Mouse (Mus musculus) gonadal fat pad, adult 2 months (tissue): Measurements from ENCODE around the gene Aldh2. TPM values are rescaled to one million over a fixed set of nuclear protein-coding genes. Genes with fewer than 3 reads are reported as not detected.

Source experiments
- DNase-seq: peaks from one replicate; pipeline ENCODE4 v3.0.0-alpha.2; 2012; ENCODE audit warnings: low read depth
- polyA plus RNA-seq: library from polyadenylated mRNA; depleted of rRNA; stranded (reverse); fragments of >200 nt; gene quantifications from 2 replicates; pipeline ENCODE4 v1.2.3, GENCODE M21; 2012

Aldh2 gene
- polyA plus RNA-seq, 1 experiment: 790 TPM

- no peak for DNase-seq
Observed at GRCm38 (mm10) chr5:121595758-121596157, 2.1 kb upstream of the Aldh2 start.

GRCm38 (mm10) chr5:121594714-121595313, 1.2 kb upstream of the Aldh2 start:
- no peak for DNase-seq

DNA sequence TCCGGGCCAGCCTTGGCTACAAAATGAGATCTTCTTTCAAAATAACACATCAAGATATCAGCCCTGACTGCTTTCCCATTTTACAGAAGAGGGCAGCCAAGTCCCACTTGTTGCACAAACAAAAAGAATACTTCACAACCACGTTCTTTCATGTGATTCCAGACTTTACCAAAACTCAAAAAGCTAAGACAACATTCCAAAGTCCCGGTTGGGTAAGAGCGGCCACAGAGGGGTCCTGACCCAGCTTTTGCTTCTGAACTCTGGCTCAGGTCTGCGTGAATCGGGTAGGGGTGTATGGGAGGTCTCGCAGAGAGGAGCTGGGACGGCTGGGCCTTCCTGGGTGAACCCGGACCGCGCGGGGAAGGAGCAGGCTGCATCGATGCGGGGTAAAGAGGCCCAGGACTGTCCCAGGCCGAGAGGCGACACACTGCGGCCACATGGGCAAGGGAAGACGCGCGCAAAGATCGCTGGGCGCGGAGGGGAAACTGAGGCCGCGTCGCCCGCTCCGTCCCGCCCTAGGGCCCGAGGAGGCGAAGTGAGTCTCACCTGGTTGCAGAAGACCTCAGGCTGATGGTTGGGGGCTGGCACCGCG, 712 bp downstream of the Aldh2 start:
- DNase-seq: no peak

DNA sequence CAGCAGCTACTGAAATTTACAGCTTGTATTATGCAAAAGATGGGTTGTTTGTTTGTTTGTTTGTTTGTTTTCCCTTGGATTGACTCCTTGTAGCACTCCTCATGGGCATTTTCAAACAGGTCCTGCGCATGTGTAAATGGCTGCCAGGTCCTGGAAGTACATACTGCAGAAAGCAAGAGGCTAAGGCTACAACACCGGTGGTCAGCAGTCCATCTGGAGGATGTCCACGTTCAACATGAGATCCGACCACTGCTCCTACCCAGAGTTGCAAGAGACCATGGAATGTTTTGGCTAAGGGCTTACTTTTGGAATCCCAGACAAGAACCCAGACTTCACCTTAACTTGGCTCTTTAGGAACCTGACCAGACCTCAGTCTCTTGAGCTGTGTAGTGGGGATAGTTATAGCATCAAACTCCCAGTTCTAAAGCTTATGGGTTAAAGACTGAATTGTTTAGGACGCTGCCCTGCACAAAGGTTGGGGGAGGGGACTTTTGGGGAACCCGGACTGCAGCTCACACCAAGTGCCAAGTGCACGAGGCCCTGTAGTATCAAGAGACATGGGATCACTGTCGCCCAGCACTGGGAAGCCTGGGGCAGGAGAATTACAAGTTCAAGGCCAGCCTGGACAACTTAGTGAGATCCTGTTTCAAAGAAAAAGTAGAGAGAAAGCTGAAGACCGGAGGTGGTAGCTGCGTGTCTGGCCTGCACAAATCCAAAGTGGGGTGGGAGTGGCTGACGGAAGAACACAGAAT, 1.4 kb downstream of the Aldh2 start:
- no peak for DNase-seq

DNA sequence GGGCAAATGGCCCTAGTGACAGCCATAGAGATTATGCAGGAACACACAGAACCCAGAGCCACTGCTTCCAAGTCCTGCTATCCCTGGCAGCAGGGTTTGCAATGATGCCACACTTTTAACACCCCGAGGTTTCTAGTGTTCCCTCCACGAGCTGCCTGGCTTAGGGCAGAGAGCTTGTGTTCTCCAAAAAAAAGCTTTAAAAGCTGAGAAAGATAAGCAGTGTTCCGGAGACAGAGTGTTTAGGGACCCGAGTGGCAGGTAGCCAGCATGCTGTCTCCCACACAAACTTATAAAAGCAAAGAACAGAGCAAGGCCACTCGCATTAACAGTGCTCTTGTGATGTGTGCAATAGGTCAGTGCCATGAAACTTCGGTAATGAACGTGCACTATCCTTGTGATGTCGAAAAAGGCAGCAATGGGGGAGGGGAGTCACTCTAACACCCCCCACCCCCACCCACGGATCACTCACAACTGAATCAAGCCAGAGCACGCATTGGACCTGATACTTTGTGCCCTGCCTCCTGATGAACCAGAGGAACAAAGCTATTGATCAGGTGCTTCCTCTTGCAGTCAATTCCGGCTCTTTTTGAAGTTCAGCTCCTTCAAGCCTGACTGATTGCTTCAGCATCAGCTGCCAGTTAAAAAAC, 2.1 kb downstream of the Aldh2 start:
- DNase-seq: peak; percentile 97

DNA sequence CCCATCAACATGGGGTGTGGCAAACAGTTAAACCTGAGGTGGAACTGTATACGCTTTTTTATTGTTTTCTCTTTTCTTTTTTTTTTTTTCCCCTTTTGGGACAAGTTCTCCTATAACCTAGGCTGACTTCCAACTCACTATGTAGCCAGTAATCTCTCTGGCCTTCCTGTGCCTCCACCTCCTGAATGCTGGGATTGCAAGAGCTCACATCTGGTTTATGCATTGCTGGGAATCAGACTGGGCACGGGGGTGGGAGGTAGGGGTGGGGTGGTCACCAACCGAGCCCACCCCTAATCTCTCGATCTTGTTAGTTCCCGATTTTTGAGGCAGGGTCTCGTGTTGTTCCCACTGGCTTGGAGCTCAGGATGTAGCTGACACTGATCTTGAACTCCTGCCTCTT, 3.7 kb downstream of the Aldh2 start:
- DNase-seq: no peak

DNA sequence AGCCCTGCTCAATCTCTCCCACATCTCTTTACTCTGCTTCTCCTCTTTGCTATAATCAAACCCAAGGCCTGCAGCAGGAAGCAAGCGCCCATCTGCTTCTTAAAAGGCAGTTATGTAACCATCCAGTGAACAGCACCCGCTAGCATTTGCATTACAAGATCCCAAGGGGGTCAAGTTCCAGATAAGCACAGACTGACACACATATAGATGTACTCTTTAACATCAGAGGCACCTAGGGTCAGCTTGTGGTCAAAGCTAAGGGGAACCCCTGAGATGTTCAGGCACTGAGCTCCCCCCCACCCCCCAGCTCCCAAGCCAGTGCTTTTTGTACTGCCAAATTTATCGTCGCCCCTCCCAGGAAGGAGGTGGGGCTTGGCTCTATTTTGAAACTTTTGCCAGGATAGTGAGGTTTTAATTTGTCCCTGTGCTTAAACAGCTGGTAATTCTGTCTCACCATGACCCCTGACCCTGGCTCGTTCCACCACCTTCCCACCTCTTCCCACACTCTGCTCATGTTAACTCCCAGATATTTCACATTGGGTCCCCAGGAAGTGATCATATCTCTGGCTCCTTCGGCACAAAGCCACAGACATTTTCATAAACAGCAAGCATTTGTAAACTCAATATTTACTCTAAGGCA, 7.1 kb downstream of the Aldh2 start:
- no peak for DNase-seq

DNA sequence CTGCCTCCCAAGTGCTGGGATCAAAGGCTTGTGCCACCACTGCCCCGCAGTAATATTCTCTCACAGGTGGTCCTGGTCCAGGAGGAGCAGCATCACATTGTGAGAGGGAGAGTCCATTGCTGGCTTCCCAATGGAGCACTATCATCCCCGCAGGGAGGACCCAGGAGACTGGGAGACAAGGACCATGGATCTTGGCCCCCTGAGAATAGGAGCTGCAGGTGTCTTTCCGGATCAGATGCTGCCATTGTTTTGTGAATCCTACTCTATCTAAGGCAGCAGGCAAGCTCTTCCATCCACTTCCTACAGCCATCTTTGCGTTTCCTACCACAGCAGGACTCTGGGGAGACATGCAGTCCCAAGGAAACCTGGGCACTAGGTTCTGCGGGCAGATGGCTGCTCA, 7.9 kb downstream of the Aldh2 start:
- DNase-seq: no peak

- no peak for DNase-seq
Observed at GRCm38 (mm10) chr5:121585005-121585404, 8.6 kb downstream of the Aldh2 start.

DNA sequence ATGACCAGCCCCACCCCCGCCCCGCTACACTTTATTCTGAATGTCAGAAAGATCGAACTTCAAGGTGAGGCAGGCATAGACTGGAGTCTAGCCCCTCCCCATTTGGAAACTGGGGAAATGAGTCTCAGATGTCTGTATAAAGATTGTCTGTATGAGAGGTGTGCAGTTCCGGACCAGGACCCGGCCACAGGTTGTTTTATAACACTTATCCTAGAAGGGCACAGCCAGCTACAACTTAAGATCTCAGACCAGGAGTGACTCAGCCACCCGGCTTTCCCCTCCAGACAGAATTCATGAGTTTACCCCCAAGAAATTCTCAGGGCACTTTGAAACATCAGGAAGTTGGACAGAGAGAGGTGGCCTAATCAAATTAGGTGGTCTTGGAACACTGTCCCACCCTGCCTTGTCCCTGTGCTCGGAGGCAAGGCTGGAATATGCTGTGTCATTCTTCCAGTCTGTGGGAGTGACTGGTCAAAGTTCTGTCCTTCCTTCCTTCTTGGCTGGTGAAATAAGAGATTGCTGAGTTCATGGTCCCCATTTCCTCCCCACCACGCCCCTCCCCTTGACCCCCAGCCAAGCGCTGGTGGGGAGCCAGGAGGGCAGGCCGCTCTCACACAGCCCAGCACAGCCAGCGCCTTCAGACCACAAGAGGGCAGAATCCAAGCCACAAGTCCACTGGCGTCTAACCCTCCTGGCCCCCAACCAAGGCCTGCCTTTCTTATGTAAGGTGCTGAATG, 9.7 kb downstream of the Aldh2 start:
- DNase-seq: peak; percentile 77

- no peak for DNase-seq
Observed at GRCm38 (mm10) chr5:121581945-121582344, 11.7 kb downstream of the Aldh2 start.

- DNase-seq: peak; percentile 87
Observed at GRCm38 (mm10) chr5:121576927-121577488, 16.6 kb downstream of the Aldh2 start.

- DNase-seq: no peak
Observed at GRCm38 (mm10) chr5:121575867-121576266, 17.8 kb downstream of the Aldh2 start.

DNA sequence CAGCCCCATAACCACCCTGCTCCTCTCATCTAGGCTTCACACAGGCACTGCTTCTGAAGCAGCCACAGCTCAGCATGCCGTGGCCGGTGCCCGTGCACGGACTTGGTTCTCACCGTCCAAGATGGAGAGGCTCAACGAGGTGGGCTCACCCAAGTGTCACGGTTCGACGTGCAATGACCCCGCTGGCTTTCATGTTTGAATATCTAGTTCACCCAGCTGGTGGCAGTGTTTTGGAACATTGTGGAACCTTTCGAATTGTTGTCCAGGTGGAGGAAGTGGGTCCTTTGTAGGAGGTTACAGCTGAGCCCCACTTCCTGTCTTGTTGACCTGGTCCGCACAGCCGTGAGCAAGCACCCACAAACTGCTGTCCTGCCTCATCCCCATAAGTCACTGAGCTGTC, 19.5 kb downstream of the Aldh2 start:
- no peak for DNase-seq

DNA sequence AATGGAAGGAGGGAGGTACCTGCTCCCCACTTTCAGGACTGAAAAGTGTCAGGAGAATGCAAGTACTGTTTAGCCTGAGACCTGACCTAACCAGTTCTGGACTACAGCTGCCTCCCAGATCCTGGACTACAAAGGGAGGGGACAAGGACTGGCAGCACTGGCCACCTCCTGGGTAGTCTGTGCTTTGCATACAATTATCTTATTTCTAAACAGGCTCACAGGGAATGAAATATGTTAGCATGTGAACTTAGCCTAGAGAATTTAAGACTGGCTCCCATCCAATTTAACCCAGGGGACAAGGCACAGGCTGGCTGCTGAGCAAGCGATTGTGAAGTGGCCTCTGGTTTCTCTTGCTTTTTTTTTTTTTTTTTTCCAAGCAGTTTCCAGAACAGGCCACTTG, 22.8 kb downstream of the Aldh2 start:
- no peak for DNase-seq

DNA sequence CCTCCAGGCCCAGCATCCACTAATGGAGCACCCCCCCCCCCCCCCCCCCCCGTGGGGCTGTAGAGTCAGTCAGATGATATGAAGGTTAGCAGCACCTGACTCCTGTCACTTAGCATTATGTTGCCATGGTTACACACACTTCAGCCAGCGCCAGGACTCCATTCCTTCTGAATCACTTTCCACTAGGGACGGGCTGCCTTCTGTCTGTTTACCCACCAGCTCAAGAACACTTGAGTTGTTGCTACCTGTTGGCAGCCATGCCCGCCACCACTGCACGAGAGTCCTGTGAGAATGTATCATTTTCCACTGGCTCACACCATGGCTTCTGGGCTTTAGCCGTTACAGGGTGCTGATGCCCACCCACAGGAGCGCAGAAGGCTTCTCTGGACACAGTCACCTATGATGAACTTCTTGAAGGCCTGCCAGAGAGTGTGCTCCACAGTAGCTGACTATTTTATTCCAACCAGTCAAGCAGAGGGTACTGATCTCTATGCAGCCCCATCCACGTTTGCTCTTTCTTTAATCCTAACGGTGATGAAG, 23.7 kb downstream of the Aldh2 start:
- DNase-seq: no peak

GRCm38 (mm10) chr5:121566035-121566681, 27.5 kb downstream of the Aldh2 start:
- DNase-seq: no peak

DNA sequence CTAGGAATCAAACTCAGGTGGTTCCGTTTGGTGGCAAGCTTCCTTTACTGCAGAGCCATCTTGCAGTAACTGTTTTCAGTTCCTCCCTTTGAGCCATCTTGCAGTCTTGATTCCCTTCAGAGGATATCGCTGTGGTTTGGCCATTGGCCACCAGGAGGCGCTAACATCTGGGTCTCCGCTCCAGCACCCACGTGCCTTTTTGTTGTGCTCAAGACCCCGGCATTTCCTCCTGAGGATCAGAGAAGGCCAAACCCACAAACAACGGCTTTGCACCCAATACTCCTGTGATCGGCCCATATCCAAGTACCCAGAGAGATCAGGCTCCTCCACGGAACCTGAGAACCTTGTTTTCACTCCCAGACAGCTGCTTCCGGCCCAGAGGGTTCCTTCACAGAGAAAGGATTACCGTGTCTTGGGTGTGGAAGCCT, 29.1 kb downstream of the Aldh2 start:
- no peak for DNase-seq

- DNase-seq: no peak
Observed at GRCm38 (mm10) chr5:121562436-121562835, 31.2 kb downstream of the Aldh2 start.

DNA sequence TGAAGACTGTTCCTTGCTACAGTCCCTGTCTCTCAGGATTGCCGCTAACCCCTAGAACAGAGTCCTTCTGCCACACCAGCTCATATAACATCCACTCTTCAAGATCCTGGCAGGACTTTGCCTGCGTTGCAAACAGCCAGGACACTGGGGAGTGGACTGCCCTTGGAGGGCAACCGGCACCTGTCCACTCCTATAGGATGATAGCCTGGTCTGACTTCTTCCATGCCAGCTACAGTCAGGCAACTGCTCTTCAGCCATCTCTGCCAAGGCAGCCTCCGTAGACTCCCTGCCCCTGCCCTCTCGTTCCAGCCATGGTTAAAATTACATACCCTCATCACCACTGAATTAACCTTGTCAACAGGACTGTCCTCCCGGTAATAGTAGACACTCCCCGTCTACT, 44.4 kb downstream of the Aldh2 start:
- DNase-seq: no peak
